Mouse (Mus musculus) liver, postnatal 0 days (tissue): ENCODE data around the gene Flnb.

Experiments
- CTCF ChIP-seq: sonication (generic); IDR thresholded peaks from 2 replicates; pipeline ENCODE4 v1.5.1; 2016; ENCODE audit warnings: antibody characterized with exemption, low read depth
- EP300 ChIP-seq: IDR thresholded peaks from 2 replicates; pipeline ENCODE4 v1.6.1; 2016; ENCODE audit warnings: antibody characterized with exemption, low read depth, mild to moderate bottlenecking

- TF ChIP-seq EP300, result no peak; the same call in 1 of the 2 replicates
- no peak for TF ChIP-seq CTCF
These were observed 7.0 kb downstream of the Flnb start for GRCm38 (mm10) chr14:7824651-7825268.
